Mouse (Mus musculus): ENCODE measurements at regions not wholly inside any gene's neighbourhood (a gene's known extent, or its start where the extent isn't known, plus 50 kb on each side); places are given as distances from the start of the nearest gene placed in this dataset.

DNA sequence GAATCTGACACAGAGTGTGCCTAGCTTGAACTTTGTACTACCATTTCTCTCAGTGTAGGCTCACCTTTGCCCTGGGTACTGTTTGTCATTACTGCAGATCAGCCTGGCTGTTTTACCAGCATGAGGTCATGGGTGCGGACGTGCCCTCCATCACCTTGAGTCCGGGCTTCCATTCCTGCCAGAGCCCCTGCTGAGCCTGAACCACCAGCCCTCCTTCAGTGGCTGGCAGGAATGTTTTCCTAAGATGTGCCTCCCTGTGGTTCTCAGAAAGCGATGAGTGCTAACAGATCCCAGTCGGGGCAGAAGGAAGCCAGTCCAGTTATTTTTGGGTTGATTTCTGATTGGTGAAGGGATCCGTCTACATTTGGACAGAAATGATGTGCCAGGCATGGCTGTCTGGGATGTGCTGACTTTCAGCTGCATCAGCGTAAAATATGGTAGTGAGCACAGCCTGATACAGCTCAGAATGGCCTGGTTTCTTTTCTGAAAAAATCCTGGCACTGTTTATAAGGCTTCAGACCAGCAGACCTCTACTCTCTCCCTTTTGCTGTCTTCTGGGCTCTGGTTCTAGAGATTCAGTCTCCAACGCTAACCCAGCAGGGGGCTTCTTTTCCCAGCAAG lies 324.0 kb upstream of the Nfe2l3 start:
- DNase-seq (ENCODE audit: low spot score), result no peak

DNA sequence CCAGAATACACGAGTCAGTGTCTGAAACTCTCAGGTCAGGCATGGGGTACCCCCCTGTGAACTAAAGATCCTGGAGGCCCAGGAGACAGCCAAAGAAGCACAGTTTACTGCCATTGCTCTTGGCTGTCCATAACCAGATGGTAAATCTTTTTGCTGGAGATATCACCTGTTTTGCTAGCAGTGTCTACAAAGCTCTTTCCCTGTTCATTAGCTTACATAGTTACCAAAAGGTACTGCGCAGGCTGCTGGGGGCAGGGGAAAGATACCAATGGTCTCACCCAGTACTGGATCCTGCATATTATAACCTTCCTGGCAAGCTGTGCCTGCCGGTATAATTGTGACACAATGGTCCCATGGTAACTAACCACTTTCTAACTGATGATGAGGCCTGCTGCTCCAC lies 321.9 kb upstream of the Nfe2l3 start:
- no peak for DNase-seq (ENCODE audit: low spot score)

GRCm38 (mm10) chr6:51114604-51115333 lies 317.7 kb upstream of the Nfe2l3 start:
- DNase-seq (ENCODE audit: low spot score), result no peak

- DNase-seq (ENCODE audit: low spot score), result no peak
These were observed 313.5 kb upstream of the Nfe2l3 start for GRCm38 (mm10) chr6:51118833-51119535.

GRCm38 (mm10) chr6:51119691-51120302 lies 312.7 kb upstream of the Nfe2l3 start:
- DNase-seq (ENCODE audit: low spot score), result peak; percentile 39

DNA sequence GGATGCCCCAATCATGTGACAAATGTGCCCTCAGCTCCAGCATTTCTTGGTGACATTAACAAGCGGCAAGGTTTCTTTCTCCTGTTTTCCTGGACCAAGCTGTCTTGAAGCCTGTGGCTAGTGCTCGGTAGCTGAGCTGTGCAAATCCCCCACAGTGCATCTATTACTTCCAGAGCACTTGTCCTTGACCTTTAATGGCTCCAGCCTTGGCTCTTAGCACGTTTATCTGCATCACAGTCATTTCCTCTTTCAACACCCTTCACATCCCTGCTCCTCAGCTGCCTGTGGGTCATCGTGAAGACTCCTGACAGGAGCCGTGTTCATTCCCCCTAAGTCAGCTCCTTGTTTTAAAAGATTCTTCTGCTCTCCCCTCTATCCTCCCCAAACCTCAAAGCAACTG lies 309.5 kb upstream of the Nfe2l3 start:
- no peak for DNase-seq (ENCODE audit: low spot score)

GRCm38 (mm10) chr6:51127851-51128250 lies 304.6 kb upstream of the Nfe2l3 start:
- DNase-seq (ENCODE audit: low spot score), result no peak

DNA sequence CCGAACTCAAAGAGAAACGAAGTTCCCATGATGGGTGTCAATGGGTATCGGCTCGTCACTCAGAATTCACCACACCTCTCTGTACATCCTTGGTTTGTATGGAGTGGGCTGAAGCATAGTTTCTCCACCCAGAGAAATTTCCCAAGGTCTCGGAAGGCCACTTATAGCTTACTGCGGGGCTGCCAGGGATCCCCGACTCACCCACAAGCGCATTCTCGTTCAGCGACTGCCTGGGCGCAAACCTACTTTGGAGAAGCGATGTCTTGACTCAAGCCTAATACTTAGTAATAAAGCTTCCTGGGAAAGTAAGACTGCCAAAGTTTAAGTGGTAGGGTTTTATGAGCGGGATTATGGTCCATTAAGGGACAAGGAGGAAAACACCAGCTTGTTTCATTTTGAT lies 303.4 kb upstream of the Nfe2l3 start:
- no peak for DNase-seq (ENCODE audit: low spot score)

DNA sequence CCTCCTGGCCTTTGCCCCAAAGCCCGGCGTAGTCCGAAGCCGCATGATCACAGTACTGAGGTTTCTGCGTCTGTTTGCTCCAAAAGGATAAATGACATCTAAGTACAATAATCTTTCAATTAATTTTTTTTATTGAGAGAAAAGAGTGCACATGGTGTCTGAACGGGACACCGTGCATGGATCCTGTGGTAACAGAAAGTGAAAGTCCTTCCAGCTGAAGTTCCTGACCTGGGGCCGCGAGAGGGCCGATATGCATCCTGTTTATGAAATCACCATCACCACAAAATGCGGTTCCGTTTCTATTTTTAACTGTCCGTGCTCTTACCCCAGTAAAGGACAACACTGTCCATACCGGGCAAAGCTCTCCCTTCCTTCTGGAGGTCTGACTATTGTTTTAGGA lies 302.9 kb upstream of the Nfe2l3 start:
- no peak for DNase-seq (ENCODE audit: low spot score)

GRCm38 (mm10) chr6:51144762-51145161 lies 287.7 kb upstream of the Nfe2l3 start:
- DNase-seq (ENCODE audit: low spot score), result no peak

- no peak for DNase-seq (ENCODE audit: low spot score)
These were observed 286.6 kb upstream of the Nfe2l3 start for GRCm38 (mm10) chr6:51145863-51146262.

- DNase-seq (ENCODE audit: low spot score), result no peak
These were observed 283.6 kb upstream of the Nfe2l3 start for GRCm38 (mm10) chr6:51148821-51149220.

DNA sequence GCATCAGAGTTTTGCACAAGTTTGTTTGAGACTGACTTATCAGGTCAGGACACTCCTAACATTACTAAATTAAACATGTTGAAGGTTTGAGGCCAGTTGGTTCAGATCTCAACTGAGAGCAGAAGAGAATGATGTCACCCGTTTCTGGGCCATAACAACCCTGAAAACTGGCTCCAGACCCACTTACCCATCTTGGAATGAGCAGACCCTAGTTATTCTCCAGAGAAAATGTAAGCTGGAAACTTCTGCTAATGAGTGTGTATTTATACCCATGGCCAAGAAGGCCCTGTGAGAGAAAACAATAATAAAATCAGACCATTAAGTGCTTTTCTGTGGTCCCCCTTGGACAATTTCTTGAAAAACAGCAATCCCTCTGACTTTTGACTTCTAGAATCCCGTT lies 282.4 kb upstream of the Nfe2l3 start:
- DNase-seq (ENCODE audit: low spot score), result no peak

DNA sequence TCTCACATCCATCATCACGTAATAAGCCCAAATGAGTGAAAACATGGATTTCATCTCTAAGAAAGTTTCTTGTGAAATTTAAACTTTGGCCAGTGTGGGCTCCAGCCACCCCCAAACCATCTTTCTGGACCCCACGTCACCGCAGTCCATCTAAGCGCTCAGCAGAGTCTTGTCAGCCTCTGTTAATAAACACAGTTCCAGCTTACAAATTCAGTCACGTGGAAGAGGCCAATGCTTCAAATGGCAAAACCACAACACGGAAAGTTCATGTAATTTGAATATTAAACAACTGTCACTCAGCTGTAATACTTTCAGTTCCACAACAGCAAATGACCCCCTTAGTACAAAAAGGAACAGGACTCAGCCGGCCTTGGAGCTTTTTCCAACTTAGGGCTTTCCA lies 282.0 kb upstream of the Nfe2l3 start:
- DNase-seq (ENCODE audit: low spot score), result no peak

DNA sequence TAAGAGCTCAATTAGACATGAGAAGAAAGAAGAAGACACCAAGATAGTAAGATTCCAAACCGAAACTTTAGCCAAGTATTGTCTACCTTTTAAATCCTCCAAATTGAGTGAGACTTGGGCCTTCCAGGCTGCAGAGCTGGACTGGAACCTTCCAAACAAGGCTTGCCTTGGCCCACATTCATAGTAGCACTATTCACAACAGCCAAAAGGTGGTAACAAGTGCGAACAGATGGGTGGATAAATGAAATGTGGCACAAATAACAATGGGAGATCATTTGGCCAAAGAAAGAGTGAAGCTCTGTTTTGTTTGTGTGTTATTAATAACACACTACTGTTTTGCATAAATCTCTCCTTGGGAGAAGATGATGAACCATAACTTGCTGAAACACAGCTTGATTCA lies 281.6 kb upstream of the Nfe2l3 start:
- DNase-seq (ENCODE audit: low spot score), result no peak

- no peak for DNase-seq (ENCODE audit: low spot score)
These were observed 275.6 kb upstream of the Nfe2l3 start for GRCm38 (mm10) chr6:51156836-51157370.

DNA sequence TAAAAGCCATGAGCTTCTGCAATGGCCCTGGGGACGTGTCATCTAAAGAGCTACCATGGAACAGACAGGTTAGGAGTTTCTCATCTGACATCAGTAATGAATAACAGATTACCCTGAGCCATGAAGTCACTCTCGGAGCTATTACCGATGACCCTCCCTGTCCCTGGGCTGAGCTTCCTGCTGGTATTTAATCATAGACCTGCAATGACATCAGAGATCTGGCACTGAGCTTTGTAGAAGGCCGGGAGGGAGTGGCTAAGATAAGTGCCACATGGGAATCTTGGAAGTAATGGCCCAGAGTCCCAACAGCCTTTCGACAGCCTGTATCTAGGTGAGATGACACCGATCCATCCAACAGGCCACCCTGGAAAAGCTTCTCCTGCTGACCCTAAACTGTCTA lies 271.3 kb upstream of the Nfe2l3 start:
- DNase-seq (ENCODE audit: low spot score), result no peak

DNA sequence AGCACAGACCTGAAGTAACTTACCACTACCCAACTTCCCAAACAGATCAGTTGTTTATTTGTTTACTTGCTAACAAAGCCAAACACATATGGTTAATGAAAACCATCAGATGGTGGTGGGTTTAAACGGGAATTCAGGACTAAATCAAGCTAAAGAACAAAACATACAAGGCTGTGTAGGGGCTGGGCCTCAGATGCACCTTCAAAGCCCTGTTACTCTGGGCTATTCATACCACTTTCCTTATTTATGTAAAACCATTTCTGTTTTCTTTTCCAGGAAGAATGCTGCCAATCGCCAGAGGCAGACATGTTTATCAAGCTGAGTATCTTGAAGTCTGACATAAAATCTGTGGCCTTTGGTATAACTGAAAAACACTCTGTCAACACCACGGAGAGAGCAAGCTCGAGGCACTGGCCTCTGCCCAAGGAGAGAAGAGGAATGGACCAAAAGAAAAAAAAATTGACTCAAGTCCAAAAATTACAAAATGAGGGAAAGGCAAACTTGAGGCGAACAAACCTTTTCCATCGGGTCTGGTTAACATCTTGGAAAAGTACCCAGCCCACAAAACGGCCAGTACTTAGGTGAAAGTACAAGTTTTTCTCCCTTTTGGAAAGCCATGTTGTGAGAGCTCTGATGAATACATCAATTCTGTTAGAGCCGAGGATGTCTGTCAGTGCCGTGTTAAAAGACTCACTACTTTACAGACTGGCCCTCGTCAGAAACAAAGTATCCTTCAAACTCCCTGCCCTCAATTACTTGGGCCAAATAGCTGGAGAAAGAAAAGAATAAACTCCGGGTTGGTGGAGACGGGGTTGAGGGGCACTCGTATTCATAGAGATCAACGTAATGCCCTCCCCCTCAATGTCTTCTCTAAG lies 270.0 kb upstream of the Nfe2l3 start:
- no peak for DNase-seq (ENCODE audit: low spot score)

GRCm38 (mm10) chr6:51163266-51163665 lies 269.2 kb upstream of the Nfe2l3 start:
- no peak for DNase-seq (ENCODE audit: low spot score)

DNA sequence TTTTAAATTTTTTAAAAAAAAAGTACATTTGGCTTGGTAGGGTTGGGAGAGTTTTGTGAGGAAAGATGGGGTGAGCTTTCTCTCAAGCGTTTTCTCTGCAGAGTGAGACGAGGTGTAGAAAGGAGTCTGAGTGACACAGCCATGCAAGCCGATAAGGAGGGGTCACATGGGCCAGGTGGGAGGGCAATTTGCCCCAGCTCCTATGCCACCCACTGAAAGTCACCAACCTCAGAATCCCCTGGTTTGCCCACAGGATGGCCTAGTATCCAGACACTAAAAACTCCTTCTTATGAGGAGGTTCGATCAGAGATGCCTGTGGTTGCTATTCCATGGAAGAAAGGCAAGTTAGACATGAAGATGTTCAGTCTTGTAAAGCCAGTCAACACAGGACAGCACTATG lies 268.6 kb upstream of the Nfe2l3 start:
- DNase-seq (ENCODE audit: low spot score), result no peak

GRCm38 (mm10) chr6:51167028-51167427 lies 265.4 kb upstream of the Nfe2l3 start:
- DNase-seq (ENCODE audit: low spot score), result no peak

GRCm38 (mm10) chr6:51168048-51168447 lies 264.4 kb upstream of the Nfe2l3 start:
- DNase-seq (ENCODE audit: low spot score), result peak; percentile 75
